Mouse (Mus musculus): ENCODE data around the gene Plac9a. TPM values are rescaled to one million over a fixed set of nuclear protein-coding genes. Genes with fewer than 3 reads are reported as not detected.
"Not testable (repeated sequence)": the region's sequence is repeated elsewhere in the genome, so short reads cannot be mapped to it uniquely, and the experiment has no call there.

Gene Plac9a
- polyA plus RNA-seq, 1 experiment from 2014 or later: not detected

DNA sequence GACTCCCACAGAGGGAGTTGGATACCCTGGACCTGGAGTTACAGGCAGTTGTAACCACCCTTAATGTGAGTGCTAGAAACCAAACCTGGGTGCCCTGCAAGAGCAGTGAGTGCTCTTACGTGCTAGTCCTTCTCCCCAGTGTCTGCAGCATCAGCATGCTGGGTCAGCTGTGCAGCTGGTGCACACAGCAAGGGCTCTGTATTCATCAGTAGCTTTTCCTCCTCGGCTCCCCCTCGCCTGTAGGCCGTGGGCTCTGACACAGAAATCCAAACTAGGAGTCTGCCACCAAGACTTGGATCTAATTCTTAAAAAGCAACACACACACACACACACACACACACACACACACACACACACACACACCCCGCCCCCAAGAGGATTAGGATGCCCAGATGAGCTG, 2.3 kb upstream of the Plac9a start:
- not testable (repeated sequence) for ATAC-seq (ENCODE audit: low FRiP score); H3K4me3 ChIP-seq (ENCODE audit: low read depth, low read length); H3K27ac ChIP-seq (ENCODE audit: low read depth, low read length); H3K4me2 ChIP-seq (replicated peaks; ENCODE audit: low read depth, low read length); H3K27me3 ChIP-seq (ENCODE audit: control insufficient read depth, insufficient read depth, low read length); H3K4me1 ChIP-seq (replicated peaks; ENCODE audit: control insufficient read depth, insufficient read depth, low read length); H3K9ac ChIP-seq (ENCODE audit: low read depth, low read length); H3K36me3 ChIP-seq (ENCODE audit: control insufficient read depth, insufficient read depth, low read length); DNase-seq (ENCODE audit: low spot score); H3K9me3 ChIP-seq (ENCODE audit: control insufficient read depth, low read length)
- WGBS: 75% methylated on average over 1 of the region's 5 CpGs

DNA sequence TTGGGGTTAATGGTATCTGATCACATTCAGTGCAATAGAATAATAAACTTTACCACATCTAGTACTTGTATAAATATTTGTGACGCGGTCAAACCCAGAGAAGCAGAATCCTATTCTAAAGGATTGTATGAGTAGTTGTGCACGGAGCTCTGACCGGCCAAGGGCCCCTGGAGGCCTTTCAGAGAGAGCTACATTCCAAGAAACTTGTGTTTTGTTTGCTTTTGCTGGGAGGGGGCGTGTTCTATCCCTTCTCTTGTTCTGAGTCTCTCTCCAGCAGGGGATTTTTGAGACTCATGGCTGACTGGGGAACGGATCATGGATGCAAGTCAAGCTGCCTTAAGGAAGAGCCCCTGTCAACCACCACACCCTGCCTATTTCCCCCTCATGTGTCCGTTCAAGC, 7.2 kb downstream of the Plac9a start:
- ATAC-seq (ENCODE audit: low FRiP score); H3K36me3 ChIP-seq (ENCODE audit: control insufficient read depth, insufficient read depth, low read length); DNase-seq (ENCODE audit: low spot score); H3K27me3 ChIP-seq (ENCODE audit: control insufficient read depth, insufficient read depth, low read length); H3K27ac ChIP-seq (ENCODE audit: low read depth, low read length); H3K4me3 ChIP-seq (ENCODE audit: low read depth, low read length); H3K4me2 ChIP-seq (replicated peaks; ENCODE audit: low read depth, low read length); H3K4me1 ChIP-seq (replicated peaks; ENCODE audit: control insufficient read depth, insufficient read depth, low read length); H3K9ac ChIP-seq (ENCODE audit: low read depth, low read length); H3K9me3 ChIP-seq (ENCODE audit: control insufficient read depth, low read length): not testable (repeated sequence)
- no CpG with 5 or more reads among the region's 7 CpGs for WGBS

DNA sequence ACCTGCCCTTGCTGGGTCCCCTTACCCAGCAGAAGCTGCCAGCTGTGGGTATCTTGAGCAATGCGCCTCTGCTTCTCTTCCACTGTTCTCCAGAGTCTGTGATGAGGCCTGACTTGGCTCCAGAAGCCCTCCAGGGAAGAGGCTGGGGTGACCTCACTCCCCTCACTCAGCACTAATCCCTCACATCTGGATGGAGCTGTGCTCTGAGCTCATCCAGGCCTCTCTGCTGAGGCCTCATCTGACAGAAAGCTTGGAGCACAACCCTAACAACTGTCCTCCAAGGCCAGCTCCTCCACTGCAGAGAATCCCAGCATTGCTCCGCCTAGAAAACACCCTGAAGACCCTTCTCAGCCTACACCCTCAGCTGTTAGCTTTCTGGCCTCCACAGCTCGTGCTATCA, 8.3 kb downstream of the Plac9a start:
- H3K9me3 ChIP-seq (ENCODE audit: control insufficient read depth, low read length); H3K36me3 ChIP-seq (ENCODE audit: control insufficient read depth, insufficient read depth, low read length); H3K27me3 ChIP-seq (ENCODE audit: control insufficient read depth, insufficient read depth, low read length); H3K4me1 ChIP-seq (replicated peaks; ENCODE audit: control insufficient read depth, insufficient read depth, low read length); H3K27ac ChIP-seq (ENCODE audit: low read depth, low read length); H3K4me2 ChIP-seq (replicated peaks; ENCODE audit: low read depth, low read length); DNase-seq (ENCODE audit: low spot score); ATAC-seq (ENCODE audit: low FRiP score); H3K4me3 ChIP-seq (ENCODE audit: low read depth, low read length); H3K9ac ChIP-seq (ENCODE audit: low read depth, low read length): not testable (repeated sequence)
- no CpG with 5 or more reads among the region's 3 CpGs for WGBS

DNA sequence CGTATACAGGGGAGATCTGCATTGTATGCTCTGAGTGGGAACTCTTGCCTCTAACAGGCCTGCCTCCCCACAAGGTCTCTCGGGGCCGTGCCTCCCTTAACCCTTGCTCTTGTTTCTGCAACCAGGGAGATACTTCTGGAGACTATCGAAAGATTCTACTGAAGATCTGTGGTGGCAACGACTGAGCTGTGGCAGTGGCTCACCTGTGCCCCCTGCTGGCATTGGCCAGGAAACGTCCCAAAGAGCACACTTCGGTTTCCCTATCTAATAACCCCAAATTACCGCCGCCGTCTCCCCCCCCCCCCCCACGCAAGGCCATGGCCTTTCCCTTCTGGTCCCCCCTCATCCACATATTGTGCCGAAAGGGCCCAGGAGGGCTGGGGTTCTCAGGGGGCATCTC, 17.0 kb downstream of the Plac9a start:
- not testable (repeated sequence) for H3K27me3 ChIP-seq (ENCODE audit: control insufficient read depth, insufficient read depth, low read length); H3K27ac ChIP-seq (ENCODE audit: low read depth, low read length); H3K4me2 ChIP-seq (replicated peaks; ENCODE audit: low read depth, low read length); H3K9ac ChIP-seq (ENCODE audit: low read depth, low read length); H3K4me3 ChIP-seq (ENCODE audit: low read depth, low read length); H3K36me3 ChIP-seq (ENCODE audit: control insufficient read depth, insufficient read depth, low read length); H3K9me3 ChIP-seq (ENCODE audit: control insufficient read depth, low read length); DNase-seq (ENCODE audit: low spot score); ATAC-seq (ENCODE audit: low FRiP score); H3K4me1 ChIP-seq (replicated peaks; ENCODE audit: control insufficient read depth, insufficient read depth, low read length)
- no CpG with 5 or more reads among the region's 12 CpGs for WGBS

DNA sequence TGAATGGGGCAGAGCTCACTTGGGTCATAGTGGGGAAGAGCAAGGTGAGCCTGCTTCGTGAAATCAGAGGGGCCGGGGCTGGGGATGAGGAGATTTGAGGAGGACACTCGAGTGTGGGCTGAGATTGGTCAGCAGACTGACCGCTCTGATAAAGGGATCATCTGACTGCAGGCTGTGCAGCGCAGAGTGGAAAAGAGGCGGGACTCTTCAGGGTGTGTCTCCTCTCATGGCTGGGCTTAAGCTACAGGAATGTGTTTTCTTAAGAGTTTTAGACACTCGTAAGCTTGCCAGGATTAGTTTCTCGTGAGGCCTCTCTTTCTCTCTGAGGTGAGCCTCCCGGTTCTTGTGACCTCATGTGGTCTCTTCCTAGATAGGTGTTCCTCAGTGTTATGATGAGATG, 21.1 kb downstream of the Plac9a start:
- H3K4me2 ChIP-seq (replicated peaks; ENCODE audit: low read depth, low read length); ATAC-seq (ENCODE audit: low FRiP score): not testable (repeated sequence)

DNA sequence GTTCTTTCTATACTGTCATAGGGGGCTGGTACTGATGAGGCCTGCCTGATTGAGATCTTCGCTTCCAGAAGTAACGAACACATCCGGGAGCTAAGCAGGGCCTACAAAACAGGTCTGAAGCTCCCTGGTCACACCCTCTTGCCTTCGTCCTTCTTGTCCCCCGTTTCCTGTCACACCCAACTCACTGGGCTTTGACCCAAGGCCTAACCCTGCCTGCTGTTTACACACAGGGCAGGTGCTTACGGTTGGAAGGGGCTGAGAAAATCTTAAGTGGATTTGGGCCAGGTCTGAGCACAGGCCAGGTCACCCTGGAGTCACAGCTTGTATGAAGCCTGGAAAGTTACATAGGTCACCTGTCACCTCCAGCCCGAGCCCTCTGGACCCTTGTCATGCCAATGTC, 26.3 kb downstream of the Plac9a start:
- not testable (repeated sequence) for H3K4me1 ChIP-seq (replicated peaks; ENCODE audit: control insufficient read depth, insufficient read depth, low read length); H3K9me3 ChIP-seq (ENCODE audit: control insufficient read depth, low read length); H3K4me3 ChIP-seq (ENCODE audit: low read depth, low read length); H3K4me2 ChIP-seq (replicated peaks; ENCODE audit: low read depth, low read length); H3K36me3 ChIP-seq (ENCODE audit: control insufficient read depth, insufficient read depth, low read length); H3K27ac ChIP-seq (ENCODE audit: low read depth, low read length); H3K9ac ChIP-seq (ENCODE audit: low read depth, low read length); H3K27me3 ChIP-seq (ENCODE audit: control insufficient read depth, insufficient read depth, low read length); ATAC-seq (ENCODE audit: low FRiP score); DNase-seq (ENCODE audit: low spot score)
- no CpG with 5 or more reads among the region's 7 CpGs for WGBS

More for the DNA sequence above, 21.1 kb downstream of the Plac9a start:
- not testable (repeated sequence) for H3K4me1 ChIP-seq (replicated peaks; ENCODE audit: control insufficient read depth, insufficient read depth, low read length); H3K27ac ChIP-seq (ENCODE audit: low read depth, low read length); H3K27me3 ChIP-seq (ENCODE audit: control insufficient read depth, insufficient read depth, low read length); H3K9ac ChIP-seq (ENCODE audit: low read depth, low read length); H3K9me3 ChIP-seq (ENCODE audit: control insufficient read depth, low read length); H3K4me3 ChIP-seq (ENCODE audit: low read depth, low read length); DNase-seq (ENCODE audit: low spot score); H3K36me3 ChIP-seq (ENCODE audit: control insufficient read depth, insufficient read depth, low read length)
- no CpG with 5 or more reads among the region's 9 CpGs for WGBS

DNA sequence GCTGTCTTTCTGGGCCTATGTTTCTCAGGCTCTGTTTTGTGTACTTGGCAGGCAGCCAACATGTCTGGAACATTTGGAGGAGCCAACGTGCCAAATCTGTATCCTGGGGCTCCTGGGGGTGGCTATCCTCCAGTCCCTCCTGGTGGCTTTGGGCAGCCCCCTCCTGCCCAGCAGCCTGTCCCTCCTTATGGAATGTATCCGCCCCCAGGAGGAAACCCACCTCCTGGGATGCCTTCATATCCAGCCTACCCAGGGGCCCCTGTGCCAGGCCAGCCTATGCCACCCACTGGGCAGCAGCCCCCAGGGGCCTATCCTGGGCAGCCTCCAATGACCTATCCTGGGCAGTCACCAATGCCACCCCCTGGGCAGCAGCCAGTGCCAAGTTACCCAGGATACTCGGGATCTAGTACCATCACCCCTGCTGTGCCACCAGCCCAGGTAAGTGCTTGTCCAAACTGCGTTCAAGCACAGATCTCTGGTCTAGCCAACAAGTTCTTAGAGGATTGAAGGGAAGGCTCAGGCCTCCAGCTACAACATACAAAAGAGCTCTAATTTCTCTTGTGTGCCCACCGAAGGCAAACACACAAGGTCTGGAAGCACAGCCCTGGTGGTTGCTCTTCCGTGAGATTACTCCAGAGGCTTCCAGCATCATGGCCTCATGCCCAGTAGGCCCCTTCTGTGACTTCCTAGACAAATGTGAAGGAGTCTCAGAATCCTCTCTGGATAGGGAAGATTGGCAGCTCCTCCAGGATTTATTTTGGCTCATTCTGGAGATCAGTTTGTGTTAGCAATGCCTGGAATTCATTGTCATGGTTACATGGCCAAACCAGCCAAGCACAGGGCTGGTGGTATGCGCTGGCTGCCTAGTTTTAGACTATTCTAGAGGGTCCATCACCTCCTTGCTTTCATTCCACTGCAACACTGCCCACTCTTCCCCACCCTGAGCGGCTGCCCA, 30.2 kb downstream of the Plac9a start:
- Histone ChIP-seq H3K4me3 (ENCODE audit: low read depth, low read length) (no peak overlapping the region), H3K36me3 (ENCODE audit: control insufficient read depth, insufficient read depth, low read length) (no peaks in the 10 kb centered on the region), H3K27ac (ENCODE audit: low read depth, low read length) (no peak overlapping the region), H3K9ac (ENCODE audit: low read depth, low read length) (no peak overlapping the region), H3K4me2 (replicated peaks; ENCODE audit: low read depth, low read length) (no peak overlapping the region), H3K27me3 (ENCODE audit: control insufficient read depth, insufficient read depth, low read length) (no peaks in the 10 kb centered on the region), H3K9me3 (ENCODE audit: control insufficient read depth, low read length) (no peaks in the 10 kb centered on the region), H3K4me1 (replicated peaks; ENCODE audit: control insufficient read depth, insufficient read depth, low read length) (no peaks in the 10 kb centered on the region)
- 87% methylated on average over 8 of the region's 8 CpGs for WGBS
- DNase-seq (ENCODE audit: low spot score) (no peak), ATAC-seq (ENCODE audit: low FRiP score) (no peak)

DNA sequence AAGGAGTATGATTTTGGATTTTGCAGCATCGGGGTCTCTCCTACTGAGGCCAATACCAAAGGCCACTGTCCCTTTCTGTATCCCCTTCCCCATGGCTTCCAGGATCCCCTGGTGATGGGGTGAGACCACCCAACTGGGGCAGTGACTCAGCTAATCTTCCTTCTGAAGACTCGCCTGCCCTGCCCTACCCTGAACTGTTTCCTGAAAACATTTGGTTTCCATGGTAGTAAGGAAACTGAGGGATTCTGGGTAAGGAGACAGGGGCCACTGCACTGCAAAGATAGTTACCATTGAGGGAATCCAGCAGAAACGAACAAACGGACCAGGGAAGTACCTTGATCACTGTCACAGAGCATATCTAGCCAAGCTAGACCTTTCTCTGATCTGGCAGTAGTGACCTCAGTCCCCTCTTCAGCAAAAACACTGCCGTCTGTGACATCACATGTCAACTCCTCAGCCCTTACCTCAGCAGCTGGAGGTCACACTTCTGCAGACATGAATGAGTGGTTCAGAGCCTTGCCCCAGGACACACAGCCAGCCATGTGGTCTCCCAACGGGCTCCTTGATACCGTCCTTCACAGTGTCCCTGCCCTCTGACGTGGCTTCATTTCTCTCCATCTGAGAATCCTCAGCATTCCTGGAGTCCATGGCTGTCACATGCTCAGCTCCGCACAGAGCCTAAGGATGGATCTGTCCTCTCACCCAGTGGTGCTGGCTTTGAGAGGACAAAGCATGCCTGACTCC, 33.6 kb downstream of the Plac9a start:
- Histone ChIP-seq H3K4me2 (replicated peaks; ENCODE audit: low read depth, low read length) (no peak overlapping the region), H3K9ac (ENCODE audit: low read depth, low read length) (no peak overlapping the region), H3K36me3 (ENCODE audit: control insufficient read depth, insufficient read depth, low read length) (no peaks in the 10 kb centered on the region), H3K9me3 (ENCODE audit: control insufficient read depth, low read length) (no peaks in the 10 kb centered on the region), H3K4me1 (replicated peaks; ENCODE audit: control insufficient read depth, insufficient read depth, low read length) (no peaks in the 10 kb centered on the region), H3K4me3 (ENCODE audit: low read depth, low read length) (no peak overlapping the region), H3K27me3 (ENCODE audit: control insufficient read depth, insufficient read depth, low read length) (no peaks in the 10 kb centered on the region), H3K27ac (ENCODE audit: low read depth, low read length) (no peak overlapping the region)
- no peak for ATAC-seq (ENCODE audit: low FRiP score)
- 55% methylated on average over 9 of the region's 9 CpGs for WGBS
- no peak for DNase-seq (ENCODE audit: low spot score)
